Mouse (Mus musculus) forebrain, embryonic 11.5 days (tissue): ENCODE results near the gene Shank2. TPM values are rescaled to one million over a fixed set of nuclear protein-coding genes. Genes with fewer than 3 reads are reported as not detected.

Experiments
- ATAC-seq: fragments of 200-750 bp; cut with Nextera tagmentation; replicated peaks from 2 replicates; pipeline ENCODE4 v1.8.0; 2017; ENCODE audit warnings: moderate TSS enrichment; ENCODE audit not compliant: low FRiP score
- DNase-seq: peaks from one replicate; pipeline ENCODE4 v3.0.0-alpha.2; 2017; ENCODE audit warnings: low spot score
- H3K27ac ChIP-seq: fragments of 300-500 bp; sonication (generic); 2 replicates; pipeline ENCODE4 v1.5.1; 2014; ENCODE audit warnings: low read depth, low read length
- H3K27me3 ChIP-seq: fragments of 300-500 bp; sonication (generic); 2 replicates; pipeline ENCODE4 v1.6.1; 2014; ENCODE audit warnings: mild to moderate bottlenecking, low read length, mixed read lengths; ENCODE audit not compliant: control insufficient read depth, insufficient read depth
- H3K36me3 ChIP-seq: fragments of 300-500 bp; sonication (generic); 2 replicates; pipeline ENCODE4 v1.6.1; 2014; ENCODE audit warnings: mild to moderate bottlenecking, low read length, moderate library complexity, mixed read lengths; ENCODE audit not compliant: control insufficient read depth, insufficient read depth
- H3K4me1 ChIP-seq: fragments of 300-500 bp; sonication (generic); replicated peaks from 2 replicates; pipeline ENCODE4 v1.6.1; 2014; ENCODE audit warnings: low read length, mixed read lengths; ENCODE audit not compliant: control insufficient read depth, insufficient read depth
- H3K4me2 ChIP-seq: fragments of 300-500 bp; sonication (generic); 2 replicates; pipeline ENCODE4 v1.6.1; 2014; ENCODE audit warnings: low read depth, mild to moderate bottlenecking, low read length, moderate library complexity, mixed read lengths; ENCODE audit not compliant: severe bottlenecking
- H3K4me3 ChIP-seq: fragments of 300-500 bp; sonication (generic); 2 replicates; pipeline ENCODE4 v1.5.1; 2014; ENCODE audit warnings: low read depth, low read length
- H3K9ac ChIP-seq: fragments of 300-500 bp; sonication (generic); 2 replicates; pipeline ENCODE4 v1.6.1; 2014; ENCODE audit warnings: low read length
- H3K9me3 ChIP-seq: fragments of 300-500 bp; sonication (generic); 2 replicates; pipeline ENCODE4 v1.6.1; 2016; ENCODE audit warnings: low read length, mixed read lengths; ENCODE audit not compliant: control insufficient read depth
- WGBS: fragments of 180-500 bp; shearing (Covaris S2); extraction: QIAGEN DNeasy Blood & Tissue Kit; methylation state at CpG from one replicate; pipeline ENCODE4 v1.1.7; 2014; 5-methylcytosine and 5-hydroxymethylcytosine counted together
- polyA plus RNA-seq: library from polyadenylated mRNA; unstranded; fragments of >200 nt; fragmentation: Nextera tagmentation; extraction: Ambion mirVana; gene quantifications from 2 replicates; pipeline ENCODE4 v1.2.1, GENCODE M21; 2014

The Shank2 gene
- polyA plus RNA-seq, 1 experiment from 2014 or later: 2.2 TPM

GRCm38 (mm10) chr7:144391727-144392126 is 390.0 kb downstream of the Shank2 start:
- Histone ChIP-seq H3K4me2 (no peak overlapping the region), H3K4me1 (no peaks in the 10 kb centered on the region), H3K9ac (no peak overlapping the region), H3K36me3 (no peaks in the 10 kb centered on the region), H3K27ac (no peak overlapping the region), H3K27me3 (no peaks in the 10 kb centered on the region), H3K9me3 (no peaks in the 10 kb centered on the region), H3K4me3 (no peak overlapping the region)
- WGBS: 83% methylated on average over 6 of the region's 6 CpGs
- ATAC-seq: no peak
- DNase-seq: no peak

GRCm38 (mm10) chr7:144402492-144402891 is 400.8 kb downstream of the Shank2 start:
- 79% methylated on average over 4 of the region's 4 CpGs for WGBS
- H3K27ac ChIP-seq: no peak overlapping the region
- ATAC-seq: no peak

GRCm38 (mm10) chr7:144407675-144408074 is 405.9 kb downstream of the Shank2 start:
- ATAC-seq (no peak), DNase-seq (no peak)
- Histone ChIP-seq H3K4me1 (no peaks in the 10 kb centered on the region), H3K4me2 (no peak overlapping the region), H3K9ac (no peak overlapping the region), H3K36me3 (no peaks in the 10 kb centered on the region), H3K9me3 (no peaks in the 10 kb centered on the region), H3K27me3 (no peaks in the 10 kb centered on the region), H3K4me3 (no peak overlapping the region), H3K27ac (no peak overlapping the region)
- WGBS: 80% methylated on average over 4 of the region's 4 CpGs

More at GRCm38 (mm10) chr7:144402492-144402891, 400.8 kb downstream of the Shank2 start:
- H3K4me2 ChIP-seq: no peak overlapping the region
- H3K9ac ChIP-seq: no peak overlapping the region
- no peaks in the 10 kb centered on the region for H3K4me1 ChIP-seq
- H3K36me3 ChIP-seq: no peaks in the 10 kb centered on the region
- H3K4me3 ChIP-seq: no peak overlapping the region
- H3K9me3 ChIP-seq: no peaks in the 10 kb centered on the region
- no peaks in the 10 kb centered on the region for H3K27me3 ChIP-seq
- no peak for DNase-seq

- DNase-seq (no peak), ATAC-seq (no peak)
- no peak overlapping the region for H3K27ac ChIP-seq
- WGBS: 94% methylated on average over 2 of the region's 2 CpGs
- no peak overlapping the region for H3K4me2 ChIP-seq
- H3K27me3 ChIP-seq: no peaks in the 10 kb centered on the region
- no peaks in the 10 kb centered on the region for H3K9me3 ChIP-seq
- no peaks in the 10 kb centered on the region for H3K4me1 ChIP-seq
- H3K36me3 ChIP-seq: no peaks in the 10 kb centered on the region
- H3K4me3 ChIP-seq: no peak overlapping the region
- no peak overlapping the region for H3K9ac ChIP-seq
Measured at GRCm38 (mm10) chr7:144408464-144409000, 406.8 kb downstream of the Shank2 start.

GRCm38 (mm10) chr7:144409682-144410081 is 408.0 kb downstream of the Shank2 start:
- Histone ChIP-seq H3K9ac (no peak overlapping the region), H3K4me3 (no peak overlapping the region), H3K36me3 (no peaks in the 10 kb centered on the region), H3K9me3 (no peaks in the 10 kb centered on the region), H3K27me3 (no peaks in the 10 kb centered on the region), H3K4me1 (no peaks in the 10 kb centered on the region), H3K4me2 (no peak overlapping the region), H3K27ac (no peak overlapping the region)
- ATAC-seq (no peak), DNase-seq (no peak)
- 86% methylated on average over 18 of the region's 18 CpGs for WGBS

GRCm38 (mm10) chr7:144411967-144412906 is 410.5 kb downstream of the Shank2 start:
- Histone ChIP-seq H3K4me3 (no peak overlapping the region), H3K9me3 (no peaks in the 10 kb centered on the region), H3K27me3 (no peaks in the 10 kb centered on the region), H3K4me2 (no peak overlapping the region), H3K9ac (no peak overlapping the region), H3K27ac (no peak overlapping the region; the same call in 1 of the 2 replicates), H3K36me3 (no peaks in the 10 kb centered on the region), H3K4me1 (no peaks in the 10 kb centered on the region)
- 70% methylated on average over 22 of the region's 22 CpGs for WGBS
- ATAC-seq (no peak), DNase-seq (no peak)

- Histone ChIP-seq H3K36me3 (no peaks in the 10 kb centered on the region), H3K9me3 (no peaks in the 10 kb centered on the region), H3K4me1 (peaks cover 10% of the 10 kb centered on the region), H3K27ac (no peak overlapping the region), H3K4me2 (no peak overlapping the region), H3K27me3 (no peaks in the 10 kb centered on the region), H3K4me3 (no peak overlapping the region), H3K9ac (no peak overlapping the region)
- DNase-seq (no peak), ATAC-seq (no peak)
- WGBS: 76% methylated on average over 5 of the region's 5 CpGs
Measured at GRCm38 (mm10) chr7:144414632-144415031, 412.9 kb downstream of the Shank2 start.

- no peak for ATAC-seq
- Histone ChIP-seq H3K9me3 (no peaks in the 10 kb centered on the region), H3K4me1 (peaks cover 16% of the 10 kb centered on the region), H3K27ac (no peak overlapping the region), H3K9ac (no peak overlapping the region), H3K36me3 (no peaks in the 10 kb centered on the region), H3K4me3 (no peak overlapping the region), H3K27me3 (no peaks in the 10 kb centered on the region), H3K4me2 (no peak overlapping the region)
- DNase-seq: no peak
- 81% methylated on average over 4 of the region's 4 CpGs for WGBS
Measured at GRCm38 (mm10) chr7:144415795-144416194, 414.1 kb downstream of the Shank2 start.
